Mouse (Mus musculus): Measurements from ENCODE around the gene E130308A19Rik. TPM values are rescaled to one million over a fixed set of nuclear protein-coding genes. Genes with fewer than 3 reads are reported as not detected.

The E130308A19Rik gene
- polyA plus RNA-seq (2015; fragmentation: Nextera tagmentation; extraction: Ambion mirVana) = 25.1 and 25.9 TPM in 2 replicates

GRCm38 (mm10) chr4:59625998-59626910, at the start of gene E130308A19Rik:
Gene E130308A19Rik (plus strand): TSS chr4:59626211.
- WGBS = under 1% methylated on average over 96 of the region's 120 CpGs
- H3K9ac ChIP-seq = peak within 1 kb of the TSS; percentile 84
- no peaks in the 10 kb centered on the region for H3K27me3 ChIP-seq
- H3K27ac ChIP-seq = peak within 1 kb of the TSS; percentile 48
- peak within 1 kb of the TSS; percentile 90 for H3K4me3 ChIP-seq
- peaks cover 13% of the 10 kb centered on the region for H3K4me1 ChIP-seq
- H3K36me3 ChIP-seq = no peaks in the 10 kb centered on the region
- peak; percentile 93 for ATAC-seq (ENCODE audit: low FRiP score, low read depth)
- peak within 1 kb of the TSS; percentile 79 for H3K4me2 ChIP-seq (replicated peaks)
- no peaks in the 10 kb centered on the region for H3K9me3 ChIP-seq

- peak overlapping the region; percentile 67 for H3K4me3 ChIP-seq
- no peaks in the 10 kb centered on the region for H3K27me3 ChIP-seq
- peak overlapping the region; percentile 76 for H3K4me2 ChIP-seq (replicated peaks)
- H3K9me3 ChIP-seq = no peaks in the 10 kb centered on the region
- no peaks in the 10 kb centered on the region for H3K36me3 ChIP-seq
- peaks cover 6% of the 10 kb centered on the region; the same call in 1 of the 2 replicates for H3K4me1 ChIP-seq
- peak overlapping the region; percentile 79 for H3K9ac ChIP-seq
- under 1% methylated on average over 23 of the region's 23 CpGs for WGBS
- peak overlapping the region; percentile 84 for H3K27ac ChIP-seq
- 0 out of 2 replicates have a peak, but pooled peaks have one; percentile 14 for ATAC-seq (ENCODE audit: low FRiP score, low read depth)
Observed at GRCm38 (mm10) chr4:59580495-59581281, 45.3 kb upstream of the E130308A19Rik start.

- under 1% methylated on average over 61 of the region's 61 CpGs for WGBS
- H3K9ac ChIP-seq = peak within 1 kb of the TSS; percentile 79
- H3K9me3 ChIP-seq = no peaks in the 10 kb centered on the region
- ATAC-seq (ENCODE audit: low FRiP score, low read depth) = peak; percentile 94
- peak within 1 kb of the TSS; percentile 84 for H3K27ac ChIP-seq
- H3K4me1 ChIP-seq = peaks cover 6% of the 10 kb centered on the region; the same call in 1 of the 2 replicates
- H3K4me3 ChIP-seq = peak within 1 kb of the TSS; percentile 67
- peak within 1 kb of the TSS; percentile 76 for H3K4me2 ChIP-seq (replicated peaks)
- no peaks in the 10 kb centered on the region for H3K36me3 ChIP-seq
- H3K27me3 ChIP-seq = no peaks in the 10 kb centered on the region
Observed at GRCm38 (mm10) chr4:59581314-59582185, 44.5 kb upstream of the E130308A19Rik start, which contains the start of gene Hsdl2. Gene Hsdl2 (plus strand): TSS chr4:59581563.

GRCm38 (mm10) chr4:59582186-59582585, 43.8 kb upstream of the E130308A19Rik start:
- Histone ChIP-seq H3K36me3 (no peaks in the 10 kb centered on the region), H3K27me3 (no peaks in the 10 kb centered on the region), H3K9me3 (no peaks in the 10 kb centered on the region), H3K4me1 (peaks cover 6% of the 10 kb centered on the region; the same call in 1 of the 2 replicates), H3K4me2 (replicated peaks) (peak overlapping the region; percentile 76), H3K27ac (no peak overlapping the region), H3K9ac (no peak overlapping the region), H3K4me3 (peak overlapping the region; percentile 67)
- ATAC-seq (ENCODE audit: low FRiP score, low read depth) = no peak
- WGBS = 24% methylated on average over 6 of the region's 6 CpGs

- H3K36me3 ChIP-seq = no peaks in the 10 kb centered on the region
- H3K4me2 ChIP-seq (replicated peaks) = no peak overlapping the region
- WGBS = 73% methylated on average over 5 of the region's 5 CpGs
- no peak overlapping the region for H3K4me3 ChIP-seq
- H3K27me3 ChIP-seq = no peaks in the 10 kb centered on the region
- ATAC-seq (ENCODE audit: low FRiP score, low read depth) = no peak
- no peak overlapping the region for H3K9ac ChIP-seq
- H3K27ac ChIP-seq = no peak overlapping the region
- peaks cover 5% of the 10 kb centered on the region; the same call in 1 of the 2 replicates for H3K4me1 ChIP-seq
- no peaks in the 10 kb centered on the region for H3K9me3 ChIP-seq
Observed at GRCm38 (mm10) chr4:59585097-59585496, 40.9 kb upstream of the E130308A19Rik start.

- H3K4me3 ChIP-seq = no peak overlapping the region
- ATAC-seq (ENCODE audit: low FRiP score, low read depth) = no peak
- H3K9ac ChIP-seq = no peak overlapping the region
- no peaks in the 10 kb centered on the region for H3K4me1 ChIP-seq
- 75% methylated on average over 2 of the region's 2 CpGs for WGBS
- no peaks in the 10 kb centered on the region for H3K9me3 ChIP-seq
- H3K27ac ChIP-seq = no peak overlapping the region
- no peak overlapping the region for H3K4me2 ChIP-seq (replicated peaks)
- H3K27me3 ChIP-seq = no peaks in the 10 kb centered on the region
- no peaks in the 10 kb centered on the region for H3K36me3 ChIP-seq
Observed at GRCm38 (mm10) chr4:59587215-59587871, 38.7 kb upstream of the E130308A19Rik start.

GRCm38 (mm10) chr4:59587872-59588226, 38.2 kb upstream of the E130308A19Rik start:
- Histone ChIP-seq H3K4me3 (no peak overlapping the region), H3K27ac (no peak overlapping the region), H3K4me2 (replicated peaks) (no peak overlapping the region), H3K9me3 (no peaks in the 10 kb centered on the region), H3K27me3 (no peaks in the 10 kb centered on the region), H3K4me1 (no peaks in the 10 kb centered on the region), H3K9ac (no peak overlapping the region), H3K36me3 (no peaks in the 10 kb centered on the region)
- 82% methylated on average over 1 of the region's 1 CpGs for WGBS
- no peak for ATAC-seq (ENCODE audit: low FRiP score, low read depth)

- H3K27me3 ChIP-seq = no peaks in the 10 kb centered on the region
- H3K4me2 ChIP-seq (replicated peaks) = no peak overlapping the region
- no peak overlapping the region for H3K9ac ChIP-seq
- no peak overlapping the region for H3K4me3 ChIP-seq
- H3K27ac ChIP-seq = no peak overlapping the region
- H3K36me3 ChIP-seq = peaks cover 4% of the 10 kb centered on the region
- no peaks in the 10 kb centered on the region for H3K4me1 ChIP-seq
- WGBS = 69% methylated on average over 2 of the region's 2 CpGs
- ATAC-seq (ENCODE audit: low FRiP score, low read depth) = no peak
- no peaks in the 10 kb centered on the region for H3K9me3 ChIP-seq
Observed at GRCm38 (mm10) chr4:59594614-59595013, 31.4 kb upstream of the E130308A19Rik start.

- no peaks in the 10 kb centered on the region for H3K27me3 ChIP-seq
- ATAC-seq (ENCODE audit: low FRiP score, low read depth) = no peak
- H3K27ac ChIP-seq = no peak overlapping the region
- WGBS = 84% methylated on average over 2 of the region's 2 CpGs
- no peaks in the 10 kb centered on the region for H3K4me1 ChIP-seq
- H3K9me3 ChIP-seq = no peaks in the 10 kb centered on the region
- H3K9ac ChIP-seq = no peak overlapping the region
- H3K4me2 ChIP-seq (replicated peaks) = no peak overlapping the region
- H3K36me3 ChIP-seq = peaks cover 4% of the 10 kb centered on the region
- H3K4me3 ChIP-seq = no peak overlapping the region
Observed at GRCm38 (mm10) chr4:59596556-59596955, 29.5 kb upstream of the E130308A19Rik start.

- no peak overlapping the region for H3K27ac ChIP-seq
- no peak for ATAC-seq (ENCODE audit: low FRiP score, low read depth)
- no peaks in the 10 kb centered on the region; the same call in 1 of the 2 replicates for H3K36me3 ChIP-seq
- WGBS = 90% methylated on average over 4 of the region's 4 CpGs
- no peaks in the 10 kb centered on the region for H3K4me1 ChIP-seq
- no peaks in the 10 kb centered on the region for H3K9me3 ChIP-seq
- H3K27me3 ChIP-seq = no peaks in the 10 kb centered on the region
- H3K9ac ChIP-seq = no peak overlapping the region
- H3K4me3 ChIP-seq = no peak overlapping the region
- H3K4me2 ChIP-seq (replicated peaks) = no peak overlapping the region
Observed at GRCm38 (mm10) chr4:59602704-59603103, 23.3 kb upstream of the E130308A19Rik start.

GRCm38 (mm10) chr4:59604892-59605291, 21.1 kb upstream of the E130308A19Rik start:
- Histone ChIP-seq H3K4me3 (no peak overlapping the region), H3K9me3 (no peaks in the 10 kb centered on the region), H3K4me2 (replicated peaks) (no peak overlapping the region), H3K4me1 (no peaks in the 10 kb centered on the region), H3K36me3 (no peaks in the 10 kb centered on the region; the same call in 1 of the 2 replicates), H3K27me3 (no peaks in the 10 kb centered on the region), H3K27ac (no peak overlapping the region), H3K9ac (no peak overlapping the region)
- 79% methylated on average over 3 of the region's 3 CpGs for WGBS
- ATAC-seq (ENCODE audit: low FRiP score, low read depth) = no peak

All from limb, embryonic 13.5 days (tissue).